Mouse (Mus musculus): ENCODE results near the gene Mfsd10.
"Not testable (repeated sequence)": the region's sequence is repeated elsewhere in the genome, so short reads cannot be mapped to it uniquely, and the experiment has no call there.

The Mfsd10 gene

GRCm38 (mm10) chr5:34607100-34607880 lies 29.7 kb downstream of the Mfsd10 start:
- DNase-seq (ENCODE audit: low read depth, low spot score) = no peak

- DNase-seq (ENCODE audit: low read depth, low spot score) = no peak
These were observed 32.4 kb downstream of the Mfsd10 start for GRCm38 (mm10) chr5:34604576-34604975.

GRCm38 (mm10) chr5:34593202-34593727 lies 43.7 kb downstream of the Mfsd10 start:
- DNase-seq (ENCODE audit: low read depth, low spot score) = no peak

GRCm38 (mm10) chr5:34592666-34593065 lies 44.3 kb downstream of the Mfsd10 start:
- DNase-seq (ENCODE audit: low read depth, low spot score) = no peak

DNA sequence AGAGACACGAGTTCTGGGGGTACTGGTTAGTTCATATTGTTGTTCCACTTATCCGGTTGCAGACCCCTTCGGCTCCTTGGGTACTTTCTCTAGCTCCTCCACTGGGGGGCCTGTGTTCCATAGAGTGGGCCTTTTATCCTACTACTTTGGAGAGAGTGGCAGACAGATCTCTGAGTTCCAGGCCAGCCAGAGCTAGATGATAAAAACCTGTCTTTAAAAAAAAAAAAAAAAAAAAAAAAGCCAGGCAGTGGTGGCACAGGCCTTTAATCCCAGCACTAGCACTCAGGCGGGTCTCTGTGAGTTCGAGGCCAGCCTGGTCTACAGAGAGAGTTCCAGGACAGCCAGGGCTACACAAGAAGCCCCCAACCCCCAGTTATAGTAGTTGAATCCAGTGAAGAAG lies 44.8 kb downstream of the Mfsd10 start:
- DNase-seq (ENCODE audit: low read depth, low spot score) = not testable (repeated sequence)

DNA sequence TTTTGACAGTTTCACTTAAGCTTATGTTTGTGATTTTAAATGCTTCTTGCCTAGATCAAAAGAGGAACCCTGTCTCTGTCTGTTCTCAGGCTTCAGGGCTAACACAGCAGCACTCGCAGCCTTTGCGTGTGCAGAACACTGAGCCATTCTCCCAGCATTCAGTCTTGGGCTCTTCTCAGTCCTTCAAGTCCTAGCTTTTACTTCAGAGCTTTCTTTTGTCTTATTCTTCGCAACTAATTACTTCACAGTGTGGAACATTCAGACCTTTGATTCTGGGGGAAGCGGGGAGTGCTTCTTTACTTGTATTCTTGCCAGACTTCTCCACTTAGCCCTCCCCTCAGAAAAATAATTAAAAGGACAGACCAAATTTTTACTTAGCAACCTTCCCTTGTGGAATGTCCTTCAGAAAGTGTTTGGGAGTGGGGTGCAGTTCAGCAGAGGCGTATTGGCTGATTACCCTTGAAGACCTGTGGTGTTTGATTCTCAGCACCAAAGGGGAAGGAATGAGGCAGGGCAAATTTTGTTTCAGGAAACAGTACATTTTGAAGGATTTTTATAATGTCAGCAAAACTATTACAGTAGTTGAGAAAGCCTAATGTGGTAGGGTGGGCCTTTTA lies 45.5 kb downstream of the Mfsd10 start:
- no peak for DNase-seq (ENCODE audit: low read depth, low spot score)

DNA sequence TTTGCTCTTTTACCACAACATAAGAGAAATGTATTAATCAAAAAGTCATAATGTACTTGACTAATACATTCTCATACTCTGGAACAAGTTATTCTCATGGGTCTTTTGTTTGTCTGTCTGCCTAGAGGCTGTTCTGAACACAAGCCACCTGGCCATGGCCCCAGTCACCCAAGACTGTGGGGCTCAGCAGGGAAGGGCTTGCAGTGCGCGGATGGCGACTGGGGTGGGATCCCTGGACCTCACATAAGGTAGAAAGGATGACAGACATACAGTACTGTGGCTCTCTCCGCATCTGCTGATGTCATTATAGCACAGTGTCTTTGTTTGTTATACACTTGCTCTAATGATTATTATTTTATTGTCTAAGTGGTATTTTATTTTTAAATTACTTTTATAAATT lies 46.3 kb downstream of the Mfsd10 start:
- DNase-seq (ENCODE audit: low read depth, low spot score) = no peak

DNA sequence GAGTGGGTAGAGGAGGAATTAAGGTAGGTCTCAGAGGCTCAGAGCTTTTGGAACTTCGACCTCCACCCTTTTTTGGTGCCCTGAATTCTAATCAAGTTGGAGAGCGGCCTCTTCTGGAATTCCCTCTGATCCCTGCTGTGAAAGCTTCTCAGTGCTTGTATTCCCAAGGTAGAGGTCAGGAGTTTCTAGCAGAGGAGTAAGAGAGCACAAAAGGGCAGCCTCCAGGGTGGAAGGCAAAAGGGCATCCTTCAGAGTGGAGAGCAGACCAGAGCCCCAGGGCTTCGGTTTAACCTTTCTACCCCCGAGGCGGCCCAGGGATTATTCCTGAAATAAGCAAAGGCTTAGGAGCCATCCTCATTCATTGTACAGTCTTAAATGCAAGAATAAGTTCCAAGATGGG lies 47.0 kb downstream of the Mfsd10 start:
- no peak for DNase-seq (ENCODE audit: low read depth, low spot score)

DNA sequence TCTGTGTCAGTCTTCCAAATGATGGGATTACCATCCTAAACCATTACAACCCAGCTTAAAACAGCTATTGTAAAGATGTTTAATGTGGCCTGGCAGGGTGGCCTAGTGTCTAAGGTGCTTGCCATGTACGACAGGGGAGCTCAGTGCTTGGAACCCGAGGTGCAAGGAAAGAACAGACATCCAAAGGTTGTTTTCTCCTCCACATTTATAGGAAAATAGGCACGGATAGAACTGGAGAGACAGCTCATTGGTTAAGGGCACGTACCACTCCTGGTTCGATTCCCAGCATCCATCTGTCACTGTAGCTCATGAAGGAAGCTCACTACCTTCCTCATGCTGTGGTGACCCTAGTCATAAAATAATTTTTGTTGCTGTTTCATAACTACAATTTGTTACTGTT lies 49.1 kb downstream of the Mfsd10 start:
- no peak for DNase-seq (ENCODE audit: low read depth, low spot score)

DNA sequence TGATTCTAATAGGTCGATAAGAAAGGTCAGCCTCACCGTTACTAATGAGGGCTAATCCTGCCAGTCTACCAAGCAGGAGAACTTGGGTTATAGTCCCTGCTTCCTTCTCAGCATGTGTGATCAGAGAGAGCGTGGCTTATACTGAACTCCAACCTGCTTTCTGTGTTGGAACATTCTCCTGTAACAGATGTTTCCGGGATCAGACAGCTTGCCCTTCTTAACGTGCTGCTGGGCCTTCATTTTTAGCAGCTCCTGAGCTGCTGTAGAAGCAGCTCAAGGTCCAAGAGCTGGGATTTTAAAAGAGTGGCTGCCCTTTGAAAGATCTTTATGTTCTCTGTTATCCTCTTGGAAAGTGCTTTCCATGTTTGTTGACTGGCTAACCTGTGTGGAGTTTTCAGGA lies 51.8 kb downstream of the Mfsd10 start:
- no peak for DNase-seq (ENCODE audit: low read depth, low spot score)

Data from CD4-positive helper T cell, adult 2 months (primary cell).